Mouse (Mus musculus): Measurements from ENCODE around the gene Ldlrad3.

- TF ChIP-seq CTCF (IDR thresholded peaks at IDR 0.05; ENCODE audit: low read depth, low read length), result no peak
- TF ChIP-seq POLR2A (IDR thresholded peaks at IDR 0.05; ENCODE audit: borderline replicate concordance, low read depth, low read length), result no peak
These were observed 128.4 kb downstream of the Ldlrad3 start for GRCm38 (mm10) chr2:102057746-102058145.
